Mouse (Mus musculus) fat pad, adult 2 months (tissue): Measurements from ENCODE around the gene Trmt44.
"Not testable (repeated sequence)": the region's sequence is repeated elsewhere in the genome, so short reads cannot be mapped to it uniquely, and the experiment has no call there.

ENCODE experiments used
- DNase-seq: peaks from one replicate; pipeline ENCODE4 v3.0.0-alpha.2; 2011; ENCODE audit warnings: low read depth, low spot score; ENCODE audit errors: extremely low read depth

The Trmt44 gene

DNA sequence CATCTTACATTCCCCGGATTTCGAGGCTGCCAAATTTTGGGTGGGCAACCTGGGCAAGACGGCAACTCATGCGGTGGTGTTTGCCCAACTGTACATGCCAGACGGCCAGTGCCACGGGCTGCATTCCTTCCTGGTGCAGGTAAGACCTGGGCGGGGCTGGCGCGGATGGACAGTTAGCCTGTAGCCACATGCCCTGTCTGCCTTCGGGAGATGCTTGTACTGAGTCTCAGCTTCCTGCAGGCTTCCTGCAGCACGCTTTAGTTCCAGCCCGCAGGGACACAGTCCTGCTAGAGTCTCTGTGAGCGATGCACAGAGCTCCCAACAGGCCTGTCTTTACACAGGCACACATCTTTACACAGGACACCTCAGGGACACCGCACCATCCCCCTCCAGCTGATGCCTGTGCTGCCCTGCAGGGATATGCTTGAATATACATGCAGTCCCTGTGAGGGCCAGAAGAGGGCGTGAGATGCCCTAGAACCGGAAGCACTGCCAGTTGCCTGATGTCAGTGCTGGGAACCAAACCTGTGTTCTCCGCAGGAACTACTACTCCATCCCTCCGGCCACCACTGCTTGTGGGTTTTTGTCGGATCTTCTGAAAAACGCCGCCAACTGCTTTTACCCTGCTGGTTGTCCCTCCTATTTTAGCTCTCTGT is 17.3 kb upstream of the Trmt44 start:
- no peak for DNase-seq

DNA sequence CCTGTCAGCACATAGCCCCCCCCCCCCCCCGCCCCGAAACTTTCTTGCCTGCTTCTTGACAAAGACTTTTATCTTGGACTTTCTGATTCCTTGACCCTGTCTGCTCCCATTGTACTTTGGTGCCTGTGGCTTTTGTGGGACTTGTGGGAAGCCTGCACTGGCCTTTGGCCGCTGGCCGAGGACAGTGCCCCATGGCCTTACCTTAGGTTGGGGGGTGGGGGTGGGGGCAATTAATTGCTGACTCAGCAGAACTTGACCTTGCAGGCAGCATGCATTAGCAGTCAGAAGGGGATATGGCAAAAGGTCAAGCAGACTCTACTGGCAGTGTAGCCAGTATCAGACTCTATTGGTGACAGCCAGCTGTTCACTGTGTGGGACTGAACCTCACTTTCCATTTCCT is 16.6 kb upstream of the Trmt44 start:
- DNase-seq = no peak

DNA sequence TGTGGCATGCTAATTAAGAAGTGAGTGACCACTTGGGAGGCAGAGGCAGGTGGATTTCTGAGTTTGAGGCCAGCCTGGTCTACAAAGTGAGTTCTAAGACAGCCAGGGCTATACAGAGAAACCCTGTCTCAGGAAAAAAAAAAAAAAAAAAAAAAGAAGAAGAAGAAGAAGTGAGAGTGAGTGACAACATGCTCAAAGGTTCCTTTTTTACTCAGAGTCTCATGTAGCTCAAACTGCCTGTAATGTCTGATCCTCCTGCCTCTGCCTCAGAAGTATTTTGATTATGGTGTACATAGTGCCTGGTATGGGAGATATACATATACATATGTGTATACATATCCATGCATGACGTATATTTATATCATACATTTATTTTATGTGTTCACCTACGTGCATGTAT is 9.4 kb upstream of the Trmt44 start:
- not testable (repeated sequence) for DNase-seq

DNA sequence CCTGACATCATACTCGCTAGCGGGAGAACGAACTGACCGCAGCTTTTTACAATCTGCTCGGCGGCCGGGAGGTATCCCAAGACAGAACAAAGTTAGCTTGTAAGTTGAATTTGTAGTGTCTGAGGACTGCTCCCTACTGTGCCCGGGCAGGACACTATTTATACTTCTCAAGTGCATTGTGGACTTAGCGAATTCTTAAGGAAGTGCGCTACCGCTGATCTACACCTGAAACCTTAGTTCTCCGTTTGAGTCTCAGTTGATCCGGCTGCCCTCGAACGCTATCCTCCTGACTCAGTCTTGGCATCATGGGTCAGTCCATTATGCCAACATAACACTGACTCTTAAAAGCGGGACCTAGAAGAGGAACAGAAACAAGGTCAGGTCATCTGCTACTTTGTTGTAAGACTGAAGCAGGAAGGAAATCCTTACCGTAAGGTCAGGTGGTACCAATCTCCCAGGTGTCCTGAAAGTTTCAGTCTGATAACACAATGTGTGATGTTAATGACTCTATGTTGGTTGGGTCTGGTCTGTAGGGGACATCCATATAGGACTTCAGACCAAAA is 8.4 kb upstream of the Trmt44 start:
- no peak for DNase-seq

DNA sequence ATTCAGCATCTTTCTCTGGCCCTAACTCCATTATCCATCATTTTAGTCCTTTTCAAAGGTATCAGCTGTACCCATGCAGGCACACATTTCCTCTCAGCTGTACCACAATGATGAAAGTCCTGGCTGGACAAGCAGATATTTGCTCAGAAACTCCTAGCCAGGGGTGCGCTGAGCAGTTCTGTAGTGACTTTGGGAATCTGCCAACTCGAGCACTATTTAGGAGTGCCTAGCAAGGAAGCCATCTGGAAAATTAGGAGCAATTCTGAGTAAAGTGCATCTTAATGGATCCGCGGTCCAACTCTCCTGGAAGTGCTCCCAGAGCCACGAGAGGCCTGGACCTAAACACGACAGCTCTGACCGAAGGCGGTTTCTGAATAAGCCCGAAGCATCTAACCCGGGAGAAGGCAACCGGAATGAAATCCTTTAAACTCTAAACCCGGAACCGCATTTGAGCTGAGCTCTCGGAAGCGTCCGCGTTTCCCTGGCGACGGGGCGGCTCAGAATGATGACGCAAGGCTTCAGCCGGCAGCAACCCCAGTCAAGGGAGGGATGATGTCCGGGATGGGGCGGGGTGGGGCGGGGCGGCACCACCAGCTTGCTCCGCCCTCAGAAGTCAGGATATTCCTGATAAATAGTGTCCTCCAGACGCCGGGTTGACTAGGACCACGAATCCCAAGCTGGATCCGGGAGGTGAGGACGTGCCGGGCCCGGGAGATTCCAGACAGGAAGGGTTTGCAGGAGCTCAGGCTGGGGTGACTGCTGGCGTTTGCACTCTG is 7.8 kb upstream of the Trmt44 start, which contains the start of gene Acox3:
Gene Acox3, plus strand, starts transcription at position 596 of the 776 bp plus-strand sequence.
- no peak for DNase-seq

DNA sequence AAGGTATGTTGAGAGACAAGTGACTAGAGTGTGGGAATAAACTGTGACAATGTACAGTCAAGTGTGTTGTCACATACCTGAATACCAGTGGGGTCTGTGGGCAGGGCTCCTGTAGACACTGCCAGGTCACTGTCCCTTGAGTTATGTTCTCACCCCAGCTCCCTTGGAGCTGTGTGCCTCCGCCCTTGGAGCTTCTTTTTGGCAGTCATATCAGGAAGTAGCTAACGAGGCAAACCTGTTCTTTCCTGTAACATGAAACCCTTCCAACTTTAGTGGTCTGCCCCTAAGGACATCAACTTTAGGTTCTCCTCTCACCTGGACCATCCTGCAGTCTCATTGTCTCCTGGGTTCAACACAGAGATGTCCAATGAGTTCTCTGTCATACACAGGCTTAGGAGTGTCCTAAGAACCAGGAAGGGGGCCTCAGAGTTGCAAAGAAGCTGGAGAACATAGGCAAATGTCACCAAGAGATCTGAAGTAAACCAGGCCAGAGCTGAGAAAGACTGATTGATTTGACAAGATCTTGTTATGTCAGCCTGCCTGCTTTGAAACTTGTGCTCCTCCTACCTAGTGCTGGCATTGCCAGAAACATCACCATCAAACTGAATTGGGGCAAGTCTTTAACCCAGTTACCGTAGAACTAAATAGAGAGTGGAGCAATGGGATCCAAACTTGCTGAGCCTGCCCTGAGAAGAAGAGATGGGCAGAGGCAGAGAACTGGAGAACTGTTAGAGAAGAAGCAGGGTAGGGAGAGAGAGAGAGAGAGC is 5.5 kb upstream of the Trmt44 start:
- no peak for DNase-seq

DNA sequence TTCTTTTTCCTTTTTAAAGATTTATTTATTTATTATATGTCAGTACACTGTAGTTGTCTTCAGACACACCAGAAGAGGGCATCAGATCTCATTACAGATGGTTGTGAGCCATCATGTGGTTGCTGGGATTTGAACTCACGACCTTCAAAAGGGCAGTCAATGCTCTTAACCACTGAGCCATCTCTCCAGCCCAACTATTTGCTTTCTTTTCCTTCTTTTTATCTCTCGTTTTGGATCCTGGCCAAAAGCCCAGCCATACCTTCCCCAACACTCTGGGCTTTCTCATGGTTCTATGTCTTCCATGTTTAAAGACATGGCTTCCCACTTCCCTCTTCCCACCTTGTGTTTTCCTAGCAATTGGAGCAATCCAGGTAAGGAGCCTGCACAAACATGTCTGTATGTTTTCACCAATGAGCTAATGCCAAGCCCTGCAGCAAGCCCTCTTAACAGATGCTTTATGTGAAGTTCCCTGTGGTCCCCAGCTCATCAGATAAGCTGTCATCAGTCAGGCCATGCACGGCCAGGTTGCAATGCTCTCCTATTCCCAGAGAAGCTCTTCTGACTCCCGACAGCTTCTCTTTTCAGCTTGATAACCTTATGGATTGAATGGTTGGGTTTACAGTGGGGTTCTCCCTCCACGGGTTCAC is 4.5 kb upstream of the Trmt44 start:
- peak; percentile 81 for DNase-seq

DNA sequence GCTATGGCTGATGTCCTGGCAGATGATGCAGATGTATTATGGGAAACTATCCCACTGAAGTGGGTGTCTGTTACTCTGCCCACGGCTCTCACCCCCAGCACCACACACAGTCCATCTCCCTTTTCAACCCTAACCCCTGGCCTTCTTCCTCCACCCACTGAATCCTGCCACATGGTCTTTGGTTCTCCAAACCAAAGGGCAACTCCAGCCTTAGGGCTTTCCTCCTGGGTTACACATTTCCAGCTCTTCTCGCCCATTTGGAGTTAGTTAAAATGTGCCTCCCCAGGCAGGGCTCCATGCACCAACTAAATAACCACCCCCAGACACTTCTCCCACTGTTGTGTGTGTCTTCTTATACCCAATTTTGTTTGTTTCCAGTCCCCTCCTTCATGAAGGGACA is 3.5 kb upstream of the Trmt44 start:
- no peak for DNase-seq

DNA sequence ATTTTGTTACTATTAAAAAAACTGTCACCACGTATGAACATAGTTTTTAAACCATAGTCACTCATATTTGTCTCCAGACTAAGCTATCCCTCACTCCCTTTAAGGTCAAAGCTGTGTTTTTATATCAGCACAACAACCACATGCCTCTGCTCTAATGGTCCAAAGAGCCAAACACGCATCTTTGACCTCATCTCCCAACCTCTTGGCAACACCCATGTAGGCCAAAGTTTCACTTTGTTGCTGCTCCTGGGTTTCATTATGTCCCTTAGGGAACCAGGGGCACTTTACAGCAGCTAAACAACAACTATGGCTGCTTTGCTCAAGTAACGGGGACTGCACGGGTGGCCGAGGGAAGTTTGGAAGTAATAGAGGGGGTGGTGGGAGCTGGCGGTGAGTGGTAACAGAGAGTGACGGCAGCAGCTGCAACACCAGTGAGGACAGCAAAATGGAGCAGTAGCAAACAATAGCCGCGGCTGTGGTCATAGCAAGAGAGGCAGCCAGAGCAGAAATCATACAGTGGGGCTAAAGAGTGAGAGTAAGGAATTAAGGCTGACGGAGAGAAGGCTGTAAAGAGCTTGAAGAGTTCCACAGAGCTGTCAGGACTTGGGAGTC is 1.6 kb upstream of the Trmt44 start:
- DNase-seq = no peak

DNA sequence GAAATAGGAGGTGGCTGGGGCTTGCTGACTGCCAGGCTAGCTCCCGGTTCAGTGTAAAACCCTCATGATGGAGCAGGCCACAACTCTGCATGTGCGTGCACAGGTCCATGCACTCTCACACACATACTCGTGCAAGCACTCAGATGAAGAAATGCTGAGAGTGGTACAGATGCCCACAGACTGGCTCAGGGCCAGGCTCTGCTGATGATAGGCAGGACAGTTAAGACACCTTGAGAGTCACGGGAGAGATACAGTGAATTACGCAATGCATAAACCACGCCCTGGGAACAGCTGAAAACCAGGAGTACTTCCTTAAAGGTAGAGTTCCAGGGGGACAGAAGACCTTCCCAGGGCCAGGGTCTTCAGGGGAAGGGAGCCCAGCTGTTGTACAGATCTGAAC is 3.3 kb downstream of the Trmt44 start:
- DNase-seq = no peak

DNA sequence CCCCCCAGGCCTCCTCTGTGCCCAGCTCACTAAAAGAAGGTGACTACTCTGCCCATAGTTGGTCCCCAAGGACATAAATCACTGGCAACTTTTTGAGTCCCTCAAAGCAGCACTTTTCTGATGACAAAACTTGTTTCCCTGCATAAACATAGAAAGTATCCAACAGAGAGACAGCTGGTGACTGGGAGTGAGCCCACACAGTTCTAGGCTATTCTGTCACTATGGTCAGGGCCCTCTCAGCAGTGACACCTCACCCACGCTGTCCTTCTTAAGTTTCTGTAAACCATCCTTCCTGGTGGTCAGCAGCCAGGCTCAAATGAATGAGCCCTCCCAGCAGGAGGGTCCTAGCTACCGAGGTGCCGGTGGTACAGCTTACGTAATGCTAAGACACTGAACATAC is 8.2 kb downstream of the Trmt44 start:
- DNase-seq = no peak

DNA sequence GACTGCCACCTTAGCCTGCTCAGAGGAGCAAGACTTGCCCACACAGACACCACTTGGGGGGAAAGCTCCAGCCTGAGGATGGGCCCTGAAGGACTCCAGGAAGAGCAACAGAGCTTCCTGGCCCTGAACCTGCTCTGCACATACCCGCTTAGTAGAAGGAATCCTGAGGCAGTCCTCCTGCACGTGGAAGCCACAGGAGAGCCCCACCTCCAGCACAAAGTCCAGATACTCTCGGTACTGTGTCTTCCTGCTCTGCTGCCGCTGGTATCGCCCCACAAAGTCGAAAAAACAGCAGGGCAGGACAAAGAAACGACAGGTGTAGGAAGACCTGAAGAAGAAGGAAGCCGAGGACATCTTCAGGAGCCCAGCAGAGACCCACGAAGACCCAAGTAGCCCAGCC is 9.7 kb downstream of the Trmt44 start:
- no peak for DNase-seq

DNA sequence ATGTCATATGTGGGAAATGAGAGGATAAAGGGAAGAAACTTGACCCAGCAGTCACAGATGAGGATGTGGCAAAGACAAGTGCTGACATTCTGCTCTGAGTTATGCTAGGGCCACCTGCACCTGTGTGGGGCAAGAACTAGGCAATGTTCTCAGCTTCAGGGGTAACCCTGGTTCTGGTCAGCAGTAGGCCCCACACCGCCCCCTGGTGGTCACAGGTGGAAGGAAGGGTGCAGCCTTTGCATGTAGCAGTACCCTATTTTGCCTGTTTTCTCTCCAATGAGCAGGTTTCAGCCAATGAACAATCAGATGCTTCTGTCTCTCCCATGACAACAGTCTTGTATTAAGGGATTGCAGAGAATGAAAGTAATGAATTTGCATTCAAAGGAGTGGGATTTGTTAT is 11.4 kb downstream of the Trmt44 start:
- no peak for DNase-seq

DNA sequence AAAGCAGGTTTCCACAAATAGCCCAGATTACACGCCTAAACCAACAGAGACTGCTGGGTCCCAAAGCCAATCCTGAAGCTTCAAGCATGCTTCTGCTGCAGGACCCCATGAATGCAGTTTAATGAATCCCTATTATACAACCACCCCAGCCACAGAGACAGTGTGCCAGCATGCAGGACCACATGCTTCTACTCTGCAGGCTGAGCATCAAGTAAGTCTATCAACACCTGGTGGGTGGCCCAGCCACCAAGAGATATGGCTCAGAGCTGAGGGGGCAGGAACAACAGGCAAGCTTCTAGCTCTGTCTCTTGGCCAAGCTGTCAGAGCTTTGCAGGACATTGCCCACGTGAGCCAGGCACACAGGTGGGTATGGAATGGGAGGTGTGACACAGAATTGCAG is 12.3 kb downstream of the Trmt44 start:
- no peak for DNase-seq

DNA sequence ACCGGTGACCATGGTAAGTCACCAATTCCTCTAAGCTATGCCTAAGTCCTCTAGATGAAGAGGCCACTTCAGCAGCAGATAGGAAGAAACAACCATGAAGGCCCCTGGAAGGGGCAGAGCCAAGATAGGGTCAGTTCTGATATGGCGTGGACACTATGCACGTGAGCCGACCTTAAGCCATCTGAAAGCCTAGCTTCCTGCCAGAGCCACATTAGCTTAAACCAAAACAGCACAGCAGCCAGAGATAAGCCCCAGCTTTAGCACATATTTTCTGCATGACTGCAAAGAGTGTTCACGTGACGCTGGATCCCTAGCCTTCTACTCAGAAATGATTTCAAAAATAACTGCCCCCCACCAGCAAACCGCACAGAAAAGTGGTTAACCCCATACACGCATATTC is 15.4 kb downstream of the Trmt44 start:
- no peak for DNase-seq

DNA sequence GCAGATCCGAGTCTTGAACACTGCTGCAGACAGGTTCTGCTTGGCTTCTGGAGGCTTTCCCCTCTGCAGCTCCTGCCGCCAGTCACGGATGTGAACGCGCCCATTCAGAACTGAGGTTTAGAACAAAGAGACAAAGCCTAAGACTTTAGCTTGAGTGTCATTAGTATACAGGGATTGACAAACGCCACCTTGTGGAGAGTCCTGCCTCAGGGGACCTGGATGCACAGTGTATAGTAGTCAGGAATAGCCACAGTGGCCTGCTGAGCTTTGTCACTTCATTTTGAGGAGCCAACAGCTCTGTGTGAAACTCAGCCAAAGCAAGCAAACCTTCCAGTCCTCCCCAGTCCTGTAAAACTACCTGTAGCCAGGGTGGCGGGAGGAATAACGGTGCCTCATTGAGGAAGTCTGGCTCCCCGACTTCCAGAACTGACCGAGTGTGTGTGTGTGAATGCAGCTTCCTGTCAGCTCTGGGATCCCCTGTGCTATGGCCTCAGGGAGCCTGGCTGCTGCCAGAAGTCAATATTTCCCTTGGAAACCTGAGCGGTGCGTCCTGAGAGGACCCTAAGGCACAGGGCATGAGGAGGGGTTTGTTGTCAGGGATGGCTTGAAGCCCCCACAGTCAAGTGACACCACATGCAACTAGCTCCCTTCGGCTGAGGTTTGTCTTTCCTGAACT is 16.8 kb downstream of the Trmt44 start:
- no peak for DNase-seq

DNA sequence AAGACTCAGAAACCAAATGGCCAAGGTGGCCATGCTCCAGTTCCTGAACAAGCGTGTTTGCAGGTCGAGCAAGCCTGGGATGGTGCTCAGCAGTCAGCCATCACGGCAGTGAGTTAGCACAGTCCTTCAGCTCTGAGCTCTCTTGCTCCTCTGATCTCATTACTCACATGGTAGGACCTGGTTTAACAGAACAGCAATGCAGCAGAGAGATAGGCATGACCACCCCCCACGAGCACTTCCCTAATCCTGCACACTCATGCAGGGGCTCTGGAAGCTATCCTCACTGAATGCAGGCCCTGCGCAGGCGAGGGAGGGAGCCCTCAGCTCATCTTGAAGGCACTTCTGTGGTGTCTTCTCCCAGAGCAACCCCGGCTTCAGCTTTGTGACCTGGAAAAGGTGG is 18.5 kb downstream of the Trmt44 start:
- DNase-seq = no peak

DNA sequence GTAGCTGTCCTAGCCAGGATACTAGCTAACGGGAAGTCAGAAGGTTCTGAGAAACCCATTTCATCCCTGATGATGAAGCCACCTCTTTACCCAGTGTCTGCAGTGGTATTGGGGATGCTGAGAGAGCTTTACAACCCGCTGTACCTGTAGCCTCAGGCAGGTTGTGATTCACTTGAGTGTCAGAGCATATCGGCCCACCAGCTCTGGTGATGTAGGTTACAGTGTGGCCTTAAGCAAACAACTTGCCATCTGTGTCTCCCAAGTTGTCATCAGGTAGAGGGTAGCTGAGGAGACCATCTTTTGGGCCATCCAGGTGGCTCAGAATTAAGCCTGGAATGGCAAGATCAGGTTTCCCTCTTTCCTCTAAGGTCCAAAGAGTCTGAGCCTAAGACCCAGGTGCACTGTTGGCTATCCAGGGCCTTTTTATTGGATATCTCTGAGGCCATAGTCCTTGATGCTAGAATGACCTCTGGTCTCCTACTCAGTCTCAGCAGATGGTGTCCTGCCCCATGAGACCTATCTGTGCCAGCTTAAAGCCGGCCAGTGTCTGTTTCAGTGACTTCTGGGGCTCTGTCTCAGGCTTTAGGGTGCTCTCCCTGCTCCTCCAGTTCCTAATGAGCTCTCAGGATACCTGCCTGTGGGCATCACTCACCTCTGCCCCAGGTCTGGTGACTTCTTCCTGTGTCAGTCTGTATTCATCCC is 21.9 kb downstream of the Trmt44 start:
- DNase-seq = no peak
